Mouse (Mus musculus) liver, postnatal 0 days (tissue): ENCODE results near the gene Smyd3. TPM values are rescaled to one million over a fixed set of nuclear protein-coding genes. Genes with fewer than 3 reads are reported as not detected.
A peak's percentile ranks its signal among the peaks of the same experiment; 100 is the strongest.

Source experiments
- ATAC-seq: fragments of 200-750 bp; cut with Nextera tagmentation; 2 replicates; pipeline ENCODE4 v1.8.0; 2017; ENCODE audit warnings: mild to moderate bottlenecking, moderate library complexity
- DNase-seq: peaks from one replicate; pipeline ENCODE4 v3.0.0-alpha.2; 2016
- H3K27ac ChIP-seq: fragments of 300-500 bp; sonication (generic); 2 replicates; pipeline ENCODE4 v1.5.1; 2014; ENCODE audit warnings: antibody characterized with exemption, moderate library complexity, mild to moderate bottlenecking, low read depth
- H3K27me3 ChIP-seq: fragments of 300-500 bp; sonication (generic); 2 replicates; pipeline ENCODE4 v1.6.1; 2014; ENCODE audit warnings: low read length, control low read depth, mixed read lengths; ENCODE audit not compliant: insufficient read depth
- H3K36me3 ChIP-seq: fragments of 300-500 bp; sonication (generic); replicated peaks from 2 replicates; pipeline ENCODE4 v1.6.1; 2014; ENCODE audit warnings: mild to moderate bottlenecking, control low read depth, low read length, moderate library complexity, mixed read lengths; ENCODE audit not compliant: insufficient read depth
- H3K4me1 ChIP-seq: fragments of 300-500 bp; sonication (generic); 2 replicates; pipeline ENCODE4 v1.6.1; 2014; ENCODE audit warnings: antibody characterized with exemption, mild to moderate bottlenecking, control low read depth; ENCODE audit not compliant: insufficient read depth
- H3K4me2 ChIP-seq: fragments of 300-500 bp; sonication (generic); 2 replicates; pipeline ENCODE4 v1.6.1; 2014; ENCODE audit warnings: low read depth, mild to moderate bottlenecking, low read length, moderate library complexity, mixed read lengths
- H3K4me3 ChIP-seq: fragments of 300-500 bp; sonication (generic); 2 replicates; pipeline ENCODE4 v1.5.1; 2014; ENCODE audit warnings: low read depth, low read length
- H3K9ac ChIP-seq: fragments of 300-500 bp; sonication (generic); replicated peaks from 2 replicates; pipeline ENCODE4 v1.6.1; 2014; ENCODE audit warnings: mild to moderate bottlenecking, moderate library complexity
- H3K9me3 ChIP-seq: fragments of 300-500 bp; sonication (generic); 2 replicates; pipeline ENCODE4 v1.6.1; 2016; ENCODE audit warnings: mild to moderate bottlenecking, control low read depth, low read length, mixed read lengths
- CTCF ChIP-seq: sonication (generic); IDR thresholded peaks from 2 replicates; pipeline ENCODE4 v1.5.1; 2016; ENCODE audit warnings: antibody characterized with exemption, low read depth
- EP300 ChIP-seq: IDR thresholded peaks from 2 replicates; pipeline ENCODE4 v1.6.1; 2016; ENCODE audit warnings: antibody characterized with exemption, low read depth, mild to moderate bottlenecking
- WGBS: fragments of 180-500 bp; shearing (Covaris S2); extraction: QIAGEN DNeasy Blood & Tissue Kit; methylation state at CpG from one replicate; pipeline ENCODE4 v1.1.7; 2014; ENCODE audit not compliant: insufficient replicate concordance; 5-methylcytosine and 5-hydroxymethylcytosine counted together
- polyA plus RNA-seq: library from polyadenylated mRNA; unstranded; fragments of >200 nt; fragmentation: Nextera tagmentation; extraction: Ambion mirVana; gene quantifications from 2 replicates; pipeline ENCODE4 v1.2.1, GENCODE M21; 2015

The Smyd3 gene
- polyA plus RNA-seq, 1 experiment from 2014 or later = 5.1 TPM

- 66% methylated on average over 9 of the region's 9 CpGs for WGBS
- H3K27ac ChIP-seq = no peak overlapping the region
- no peaks in the 10 kb centered on the region for H3K27me3 ChIP-seq
- H3K4me2 ChIP-seq = no peak overlapping the region
- DNase-seq (peak; percentile 48), ATAC-seq (0 out of 2 replicates have a peak, but pooled peaks have one; percentile 25)
- TF ChIP-seq EP300 (no peak), CTCF (peak; percentile 77)
- H3K36me3 ChIP-seq = no peaks in the 10 kb centered on the region
- no peak overlapping the region for H3K9ac ChIP-seq
- H3K9me3 ChIP-seq = no peaks in the 10 kb centered on the region
- no peaks in the 10 kb centered on the region for H3K4me1 ChIP-seq
- H3K4me3 ChIP-seq = no peak overlapping the region
Measured at GRCm38 (mm10) chr1:179506530-179507315, 11.1 kb downstream of the Smyd3 start.

DNA sequence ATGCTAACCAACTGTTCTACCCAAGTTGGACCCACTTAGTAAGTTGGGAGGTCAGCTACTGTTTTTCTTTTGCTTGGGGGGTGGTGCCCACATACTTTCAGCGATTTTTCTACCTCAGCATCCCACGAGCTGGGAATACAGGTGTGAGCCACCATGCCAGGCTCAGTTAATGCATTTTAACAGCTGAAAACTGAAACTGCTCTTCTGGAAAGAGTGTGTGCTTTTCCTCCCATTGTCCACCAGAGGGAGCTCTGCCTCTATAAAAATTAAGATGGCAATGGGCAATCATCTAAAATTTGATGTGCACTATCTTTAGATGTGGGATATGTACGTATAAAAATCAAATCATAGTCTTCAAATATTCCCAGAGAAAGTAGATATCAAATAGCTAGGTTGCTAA, 15.3 kb downstream of the Smyd3 start:
- H3K9ac ChIP-seq = no peak overlapping the region
- ATAC-seq = no peak
- H3K9me3 ChIP-seq = no peaks in the 10 kb centered on the region
- H3K4me3 ChIP-seq = no peak overlapping the region
- 10% methylated on average over 3 of the region's 3 CpGs for WGBS
- no peak for DNase-seq
- no peaks in the 10 kb centered on the region for H3K4me1 ChIP-seq
- no peak overlapping the region for H3K27ac ChIP-seq
- H3K4me2 ChIP-seq = no peak overlapping the region
- H3K27me3 ChIP-seq = no peaks in the 10 kb centered on the region
- no peaks in the 10 kb centered on the region for H3K36me3 ChIP-seq
- TF ChIP-seq CTCF (peak; percentile 83), EP300 (no peak)

DNA sequence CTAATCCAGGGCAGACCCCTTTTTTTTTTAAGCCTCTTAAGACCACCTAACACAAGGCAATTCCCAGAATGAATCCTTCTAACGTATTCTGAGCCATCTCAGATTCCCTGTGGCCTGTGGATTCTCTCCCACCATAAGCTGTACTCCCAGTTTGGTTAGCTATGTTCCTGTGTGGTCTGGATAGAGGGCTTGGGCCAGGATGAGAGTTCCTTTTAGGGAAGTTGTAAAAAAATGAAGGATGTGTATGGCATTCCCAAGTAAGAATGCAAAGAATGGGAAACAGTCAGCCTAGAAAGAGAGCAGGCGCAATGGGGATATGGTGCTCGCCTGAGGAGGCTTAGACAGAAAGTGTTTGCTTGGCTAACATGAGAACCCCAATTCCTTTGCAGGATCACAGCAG, 18.6 kb downstream of the Smyd3 start:
- TF ChIP-seq EP300 (no peak), CTCF (no peak)
- no peak overlapping the region for H3K4me2 ChIP-seq

DNA sequence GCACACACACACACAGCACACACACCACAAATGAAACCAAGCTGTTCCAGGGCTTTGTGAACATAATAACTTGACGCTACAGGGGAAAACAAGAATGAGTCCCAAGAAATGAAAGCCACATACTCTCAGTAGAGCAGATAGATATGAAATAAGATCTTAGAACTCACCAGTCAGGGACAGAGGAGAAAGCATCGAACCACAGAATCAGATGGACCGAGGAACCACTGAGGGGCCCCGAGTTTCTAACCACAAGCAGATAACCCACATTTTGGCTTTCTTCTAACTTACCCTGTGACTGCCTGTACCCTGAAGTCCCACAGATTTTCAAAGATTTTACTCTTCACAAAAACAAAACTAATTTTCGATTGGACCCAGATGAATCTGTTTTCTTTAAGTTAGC, 24.9 kb downstream of the Smyd3 start:
- DNase-seq (no peak), ATAC-seq (no peak)
- H3K36me3 ChIP-seq = no peaks in the 10 kb centered on the region
- WGBS = 39% methylated on average over 5 of the region's 5 CpGs
- no peaks in the 10 kb centered on the region for H3K4me1 ChIP-seq
- no peak overlapping the region for H3K27ac ChIP-seq
- TF ChIP-seq CTCF (no peak), EP300 (no peak)
- H3K9ac ChIP-seq = no peak overlapping the region
- no peaks in the 10 kb centered on the region for H3K9me3 ChIP-seq
- H3K27me3 ChIP-seq = no peaks in the 10 kb centered on the region
- no peak overlapping the region for H3K4me3 ChIP-seq
- no peak overlapping the region for H3K4me2 ChIP-seq

More for the DNA sequence above, 18.6 kb downstream of the Smyd3 start:
- Histone ChIP-seq H3K27me3 (no peaks in the 10 kb centered on the region), H3K9me3 (no peaks in the 10 kb centered on the region), H3K36me3 (no peaks in the 10 kb centered on the region), H3K27ac (no peak overlapping the region), H3K4me3 (no peak overlapping the region), H3K4me1 (no peaks in the 10 kb centered on the region), H3K9ac (no peak overlapping the region)
- DNase-seq (no peak), ATAC-seq (no peak)
- 76% methylated on average over 3 of the region's 3 CpGs for WGBS

DNA sequence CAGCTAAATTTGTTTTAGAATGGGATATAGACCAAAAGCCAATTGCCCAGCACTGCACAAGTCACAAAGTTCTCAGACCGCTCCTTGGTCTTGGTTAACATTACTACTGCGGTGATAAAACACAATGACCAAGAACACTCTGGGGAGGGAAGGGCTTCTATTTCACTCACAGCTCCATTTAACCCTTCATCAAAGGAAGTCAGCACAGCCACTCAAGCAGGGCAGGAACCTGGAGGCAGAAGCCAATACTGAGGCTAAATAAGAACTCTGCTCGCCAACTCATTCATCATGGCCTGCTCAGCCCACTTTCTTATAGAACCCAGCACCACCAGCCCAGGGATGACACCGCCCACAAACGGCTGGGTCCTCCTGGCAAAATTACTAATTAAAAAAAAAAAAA, 29.3 kb downstream of the Smyd3 start:
- 86% methylated on average over 5 of the region's 5 CpGs for WGBS
- TF ChIP-seq CTCF (no peak), EP300 (no peak)
- no peak for ATAC-seq
- H3K27ac ChIP-seq = no peak overlapping the region
- H3K36me3 ChIP-seq = no peaks in the 10 kb centered on the region
- H3K4me2 ChIP-seq = no peak overlapping the region
- H3K9me3 ChIP-seq = no peaks in the 10 kb centered on the region
- H3K9ac ChIP-seq = no peak overlapping the region
- no peak for DNase-seq
- H3K4me1 ChIP-seq = no peaks in the 10 kb centered on the region
- no peaks in the 10 kb centered on the region for H3K27me3 ChIP-seq
- H3K4me3 ChIP-seq = no peak overlapping the region

GRCm38 (mm10) chr1:179487990-179488389, 29.9 kb downstream of the Smyd3 start:
- Histone ChIP-seq H3K27ac (no peak overlapping the region), H3K4me1 (no peaks in the 10 kb centered on the region), H3K27me3 (no peaks in the 10 kb centered on the region), H3K36me3 (no peaks in the 10 kb centered on the region), H3K9me3 (no peaks in the 10 kb centered on the region), H3K9ac (no peak overlapping the region), H3K4me3 (no peak overlapping the region), H3K4me2 (no peak overlapping the region)
- DNase-seq (no peak), ATAC-seq (no peak)
- WGBS = 53% methylated on average over 5 of the region's 5 CpGs
- no peak for TF ChIP-seq CTCF
- TF ChIP-seq EP300 = no peak
